ENCODE assay signal across 27 mouse cellular contexts in the genomic region with DNA sequence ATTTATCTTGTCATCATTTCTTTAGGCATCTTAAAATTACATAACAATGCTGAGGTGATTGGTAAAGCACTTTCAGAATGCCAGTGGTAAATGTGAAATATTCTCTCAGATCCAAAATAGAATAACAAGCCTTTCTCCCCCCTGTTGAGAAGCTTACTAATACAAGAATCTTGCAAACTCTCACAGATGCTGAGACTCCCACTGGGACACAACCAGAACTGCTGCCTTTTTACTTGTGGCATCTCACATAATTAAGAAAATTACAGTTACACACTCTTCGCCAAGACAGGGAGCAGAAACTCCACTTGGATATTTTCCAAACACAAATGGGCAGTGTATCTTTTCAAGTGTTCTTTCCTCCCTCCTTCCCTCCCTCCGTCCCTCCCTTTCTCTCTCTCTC.
DNase-seq lines count a peak whose midpoint lies in the region; ATAC-seq and TF ChIP-seq lines count a peak whose summit lies in the region.
"Had no signal": no experiment of that assay in that cellular context is flagged by ENCODE, and none has a peak within 500 bp of the region (broad histone marks: within the 10 kb centered on the region; RNA-seq: fewer than 3 reads in every experiment).

No protein-coding gene starts in this region.

- peak; percentile 32 for DNase-seq in hindbrain, postnatal 0 days (ENCODE audit: low spot score)
- no peak for DNase-seq in hindbrain, embryonic 11.5 days (ENCODE audit: low spot score)
- peak; percentile 26 for DNase-seq in midbrain, embryonic 14.5 days
- no peak for DNase-seq in midbrain, embryonic 11.5 days (ENCODE audit: low spot score, missing footprints)
- peak; percentile 70 for DNase-seq in brain, adult 2 months (ENCODE audit: low read depth, low spot score)
- DNase-seq in retina, postnatal 1 day, result peak; percentile 6
- no peak for DNase-seq in hindbrain, embryonic 10.5 days (ENCODE audit: low spot score)
- DNase-seq: adrenal gland, postnatal 25 days; cerebellum, adult 2 months; heart, adult 2 months; heart, postnatal 4 days; kidney, adult 8-10 months; lung, embryonic 14.5 days; lung, postnatal 14 days; thymus, postnatal 14 days had no signal

- H3K4me3 ChIP-seq in hindbrain, postnatal 0 days (ENCODE audit: low read length), result no peak overlapping the region
- no peak overlapping the region for H3K4me3 ChIP-seq in hindbrain, embryonic 11.5 days (ENCODE audit: low read depth, low read length)
- H3K4me3 ChIP-seq in midbrain, embryonic 14.5 days (replicated peaks; ENCODE audit: low read depth, low read length), result no peak overlapping the region
- no peak overlapping the region for H3K4me3 ChIP-seq in midbrain, embryonic 11.5 days (ENCODE audit: low read depth, low read length)
- H3K4me3 ChIP-seq in hindbrain, embryonic 10.5 days, result no peak overlapping the region
- H3K4me3 ChIP-seq: forebrain, embryonic 15.5 days; heart, adult 2 months; heart, embryonic 12.5 days; hindbrain, embryonic 15.5 days; intestine, embryonic 15.5 days; left cerebral cortex, adult 2 months; limb, embryonic 12.5 days; liver, embryonic 15.5 days; midbrain, embryonic 10.5 days; neural tube, embryonic 15.5 days; stomach, embryonic 15.5 days had no signal

- WGBS in hindbrain, postnatal 0 days, result 37% methylated on average over 2 of the region's 2 CpGs
- WGBS in hindbrain, embryonic 11.5 days, result 68% methylated on average over 2 of the region's 2 CpGs
- whole genome bisulfite sequencing in midbrain, embryonic 14.5 days, result 63% methylated on average over 2 of the region's 2 CpGs
- 60% methylated on average over 2 of the region's 2 CpGs for WGBS in midbrain, embryonic 11.5 days
- 75% methylated on average over 2 of the region's 2 CpGs for WGBS in hindbrain, embryonic 10.5 days

- no peak overlapping the region for H3K4me2 ChIP-seq in hindbrain, postnatal 0 days (ENCODE audit: low read depth, low read length)
- H3K4me2 ChIP-seq in hindbrain, embryonic 11.5 days (replicated peaks; ENCODE audit: low read depth, low read length), result no peak overlapping the region
- H3K4me2 ChIP-seq in midbrain, embryonic 14.5 days (ENCODE audit: low read length), result no peak overlapping the region
- no peak overlapping the region for H3K4me2 ChIP-seq in midbrain, embryonic 11.5 days
- H3K4me2 ChIP-seq: forebrain, embryonic 15.5 days; heart, embryonic 12.5 days; hindbrain, embryonic 15.5 days; intestine, embryonic 15.5 days; limb, embryonic 12.5 days; liver, embryonic 15.5 days; lung, embryonic 14.5 days; neural tube, embryonic 15.5 days; stomach, embryonic 15.5 days had no signal

- H3K27ac ChIP-seq in hindbrain, postnatal 0 days, result no peak overlapping the region
- H3K27ac ChIP-seq in hindbrain, embryonic 11.5 days (ENCODE audit: low read depth, low read length), result no peak overlapping the region
- no peak overlapping the region for H3K27ac ChIP-seq in midbrain, embryonic 14.5 days (replicated peaks; ENCODE audit: low read depth, low read length)
- H3K27ac ChIP-seq in midbrain, embryonic 11.5 days (ENCODE audit: low read depth, low read length), result no peak overlapping the region
- no peak overlapping the region for H3K27ac ChIP-seq in hindbrain, embryonic 10.5 days
- H3K27ac ChIP-seq: forebrain, embryonic 15.5 days; heart, adult 2 months; hindbrain, embryonic 15.5 days; intestine, embryonic 15.5 days; kidney, postnatal 0 days; left cerebral cortex, adult 2 months; limb, embryonic 12.5 days; liver, embryonic 15.5 days; midbrain, embryonic 10.5 days; neural tube, embryonic 15.5 days; stomach, embryonic 15.5 days had no signal

- H3K36me3 ChIP-seq in hindbrain, postnatal 0 days (ENCODE audit: insufficient read depth, low read length), result no peaks in the 10 kb centered on the region
- H3K36me3 ChIP-seq in hindbrain, embryonic 11.5 days (ENCODE audit: control insufficient read depth, insufficient read depth, low read length), result no peaks in the 10 kb centered on the region
- no peaks in the 10 kb centered on the region for H3K36me3 ChIP-seq in midbrain, embryonic 14.5 days (ENCODE audit: control insufficient read depth, insufficient read depth, low read length)
- H3K36me3 ChIP-seq in midbrain, embryonic 11.5 days (ENCODE audit: control insufficient read depth, insufficient read depth, low read length), result no peaks in the 10 kb centered on the region
- no peaks in the 10 kb centered on the region for H3K36me3 ChIP-seq in hindbrain, embryonic 10.5 days
- H3K36me3 ChIP-seq: forebrain, embryonic 15.5 days; heart, embryonic 12.5 days; hindbrain, embryonic 15.5 days; intestine, embryonic 15.5 days; limb, embryonic 12.5 days; liver, embryonic 15.5 days; midbrain, embryonic 10.5 days; neural tube, embryonic 15.5 days; stomach, embryonic 15.5 days had no signal

- H3K4me1 ChIP-seq in hindbrain, postnatal 0 days (ENCODE audit: insufficient read depth, low read length), result no peaks in the 10 kb centered on the region
- no peaks in the 10 kb centered on the region for H3K4me1 ChIP-seq in hindbrain, embryonic 11.5 days (replicated peaks; ENCODE audit: control insufficient read depth, insufficient read depth, low read length)
- H3K4me1 ChIP-seq in midbrain, embryonic 14.5 days (ENCODE audit: control insufficient read depth, insufficient read depth, low read length), result peaks cover 2% of the 10 kb centered on the region; the same call in 1 of the 2 replicates
- no peaks in the 10 kb centered on the region for H3K4me1 ChIP-seq in midbrain, embryonic 11.5 days (ENCODE audit: control insufficient read depth, insufficient read depth, low read length)
- H3K4me1 ChIP-seq in hindbrain, embryonic 10.5 days (replicated peaks), result no peaks in the 10 kb centered on the region
- H3K4me1 ChIP-seq: forebrain, embryonic 15.5 days; heart, embryonic 12.5 days; hindbrain, embryonic 15.5 days; intestine, embryonic 15.5 days; limb, embryonic 12.5 days; liver, embryonic 15.5 days; midbrain, embryonic 10.5 days; neural tube, embryonic 15.5 days; stomach, embryonic 15.5 days had no signal

- H3K9me3 ChIP-seq in hindbrain, postnatal 0 days (ENCODE audit: low read length), result no peaks in the 10 kb centered on the region
- H3K9me3 ChIP-seq in hindbrain, embryonic 11.5 days (ENCODE audit: control insufficient read depth, low read length), result no peaks in the 10 kb centered on the region
- no peaks in the 10 kb centered on the region for H3K9me3 ChIP-seq in midbrain, embryonic 14.5 days (ENCODE audit: control insufficient read depth, low read length)
- no peaks in the 10 kb centered on the region for H3K9me3 ChIP-seq in midbrain, embryonic 11.5 days (ENCODE audit: control insufficient read depth, low read length)
- H3K9me3 ChIP-seq in hindbrain, embryonic 10.5 days, result no peaks in the 10 kb centered on the region
- H3K9me3 ChIP-seq: forebrain, embryonic 15.5 days; heart, embryonic 12.5 days; hindbrain, embryonic 15.5 days; intestine, embryonic 15.5 days; limb, embryonic 12.5 days; liver, embryonic 15.5 days; midbrain, embryonic 10.5 days; neural tube, embryonic 15.5 days; stomach, embryonic 15.5 days had no signal

- no peaks in the 10 kb centered on the region for H3K27me3 ChIP-seq in hindbrain, postnatal 0 days (ENCODE audit: insufficient read depth, low read length)
- H3K27me3 ChIP-seq in hindbrain, embryonic 11.5 days (ENCODE audit: control insufficient read depth, insufficient read depth, low read length), result no peaks in the 10 kb centered on the region
- H3K27me3 ChIP-seq in midbrain, embryonic 14.5 days (ENCODE audit: control insufficient read depth, insufficient read depth, low read length), result no peaks in the 10 kb centered on the region
- H3K27me3 ChIP-seq in midbrain, embryonic 11.5 days (ENCODE audit: control insufficient read depth, insufficient read depth, low read length), result no peaks in the 10 kb centered on the region
- no peaks in the 10 kb centered on the region for H3K27me3 ChIP-seq in hindbrain, embryonic 10.5 days (ENCODE audit: insufficient read depth, poor library complexity, severe bottlenecking)
- H3K27me3 ChIP-seq: forebrain, embryonic 15.5 days; heart, embryonic 12.5 days; hindbrain, embryonic 15.5 days; intestine, embryonic 15.5 days; limb, embryonic 12.5 days; liver, embryonic 15.5 days; neural tube, embryonic 15.5 days; stomach, embryonic 15.5 days had no signal

- no peak for TF ChIP-seq CTCF in hindbrain, postnatal 0 days (IDR thresholded peaks at IDR 0.05; ENCODE audit: low read depth)

- no peak overlapping the region for H3K9ac ChIP-seq in hindbrain, postnatal 0 days (replicated peaks; ENCODE audit: low read length)
- no peak overlapping the region for H3K9ac ChIP-seq in hindbrain, embryonic 11.5 days (ENCODE audit: low read depth, low read length)
- H3K9ac ChIP-seq in midbrain, embryonic 14.5 days (replicated peaks; ENCODE audit: low read length), result no peak overlapping the region
- H3K9ac ChIP-seq in midbrain, embryonic 11.5 days (ENCODE audit: low read length), result no peak overlapping the region
- H3K9ac ChIP-seq: forebrain, embryonic 15.5 days; heart, embryonic 12.5 days; hindbrain, embryonic 15.5 days; intestine, embryonic 15.5 days; limb, embryonic 12.5 days; liver, embryonic 15.5 days; lung, embryonic 14.5 days; neural tube, embryonic 15.5 days; stomach, embryonic 15.5 days had no signal

- ATAC-seq in hindbrain, postnatal 0 days, result no peak
- ATAC-seq in hindbrain, embryonic 11.5 days (ENCODE audit: low FRiP score), result no peak
- no peak for ATAC-seq in midbrain, embryonic 14.5 days (ENCODE audit: low FRiP score, low TSS enrichment)
- ATAC-seq in midbrain, embryonic 11.5 days (ENCODE audit: low FRiP score), result no peak
- ATAC-seq: CD4-positive, CD25-positive, alpha-beta regulatory T cell, adult 4 months; forebrain, embryonic 15.5 days; intestine, embryonic 15.5 days had no signal

Comparison
In these comparisons a context has a peak if more than half of its experiments do, and no peak if none do; other contexts are left out.
1. DNase-seq: peak in hindbrain, postnatal 0 days (single experiment), midbrain, embryonic 14.5 days (single experiment), brain, adult 2 months (single experiment) and retina, postnatal 1 day (single experiment); none in hindbrain, embryonic 11.5 days (single experiment), midbrain, embryonic 11.5 days (single experiment) and hindbrain, embryonic 10.5 days (single experiment).